Mouse (Mus musculus): Measurements from ENCODE around the gene Itpripl2.

The Itpripl2 gene

GRCm38 (mm10) chr7:118488060-118488664, 3.6 kb downstream of the Itpripl2 start:
- DNase-seq (ENCODE audit: low spot score in 2 of 2) = no peak

- no peak for DNase-seq (ENCODE audit: low spot score in 2 of 2)
Measured at GRCm38 (mm10) chr7:118486917-118487316, 4.9 kb downstream of the Itpripl2 start.

GRCm38 (mm10) chr7:118483996-118484395, 7.8 kb downstream of the Itpripl2 start:
- no peak for DNase-seq (ENCODE audit: low spot score in 2 of 2)

- DNase-seq (ENCODE audit: low spot score in 2 of 2) = no peak
Measured at GRCm38 (mm10) chr7:118482001-118482400, 9.8 kb downstream of the Itpripl2 start.

GRCm38 (mm10) chr7:118481047-118481810, 10.5 kb downstream of the Itpripl2 start:
- DNase-seq (ENCODE audit: low spot score in 2 of 2) = no peak

- DNase-seq (ENCODE audit: low spot score in 2 of 2) = no peak
Measured at GRCm38 (mm10) chr7:118480160-118480709, 11.5 kb downstream of the Itpripl2 start.

- DNase-seq (ENCODE audit: low spot score in 2 of 2) = no peak
Measured at GRCm38 (mm10) chr7:118478835-118479312, 12.9 kb downstream of the Itpripl2 start.

GRCm38 (mm10) chr7:118476428-118476827, 15.3 kb downstream of the Itpripl2 start:
- no peak for DNase-seq (ENCODE audit: low spot score in 2 of 2)

- DNase-seq (ENCODE audit: low spot score in 2 of 2) = no peak
Measured at GRCm38 (mm10) chr7:118475008-118475705, 16.6 kb downstream of the Itpripl2 start.

GRCm38 (mm10) chr7:118472886-118473285, 18.9 kb downstream of the Itpripl2 start:
- no peak for DNase-seq (ENCODE audit: low spot score in 2 of 2)

- no peak for DNase-seq (ENCODE audit: low spot score in 2 of 2)
Measured at GRCm38 (mm10) chr7:118468060-118468459, 23.7 kb downstream of the Itpripl2 start.

- no peak for DNase-seq (ENCODE audit: low spot score in 2 of 2)
Measured at GRCm38 (mm10) chr7:118464432-118464831, 27.3 kb downstream of the Itpripl2 start.

- no peak for DNase-seq (ENCODE audit: low spot score in 2 of 2)
Measured at GRCm38 (mm10) chr7:118462818-118463762, 28.7 kb downstream of the Itpripl2 start.

- no peak for DNase-seq (ENCODE audit: low spot score in 2 of 2)
Measured at GRCm38 (mm10) chr7:118461400-118462136, 30.2 kb downstream of the Itpripl2 start.

GRCm38 (mm10) chr7:118453722-118454121, 38.1 kb downstream of the Itpripl2 start:
- no peak for DNase-seq (ENCODE audit: low spot score in 2 of 2)

GRCm38 (mm10) chr7:118452940-118453339, 38.8 kb downstream of the Itpripl2 start:
- no peak for DNase-seq (ENCODE audit: low spot score in 2 of 2)

GRCm38 (mm10) chr7:118448134-118448967, 43.4 kb downstream of the Itpripl2 start, which contains the start of gene Syt17:
Gene Syt17 (minus strand): TSS chr7:118448222.
- DNase-seq (ENCODE audit: low spot score in 2 of 2) = peak in 1 of 2 experiments; percentile 21

- no peak for DNase-seq (ENCODE audit: low spot score in 2 of 2)
Measured at GRCm38 (mm10) chr7:118447291-118448133, 44.3 kb downstream of the Itpripl2 start.
